Mouse (Mus musculus) frontal cortex, adult (tissue): ENCODE data around the gene Arhgap27.
"Not testable (repeated sequence)": the region's sequence is repeated elsewhere in the genome, so short reads cannot be mapped to it uniquely, and the experiment has no call there.

Experiments used
- ATAC-seq: cut with Nextera tagmentation; 2 replicates; pipeline ENCODE4 v1.9.2; 2017; ENCODE audit warnings: mild to moderate bottlenecking, moderate library complexity, mixed read lengths; ENCODE audit not compliant: low TSS enrichment

Gene Arhgap27

GRCm38 (mm10) chr11:103304525-103304924, 59.0 kb downstream of the Arhgap27 start:
- no peak for ATAC-seq

GRCm38 (mm10) chr11:103294772-103295171, 68.7 kb downstream of the Arhgap27 start:
- no peak for ATAC-seq

GRCm38 (mm10) chr11:103294066-103294465, 69.4 kb downstream of the Arhgap27 start:
- no peak for ATAC-seq

GRCm38 (mm10) chr11:103292890-103293287, 70.6 kb downstream of the Arhgap27 start:
- no peak for ATAC-seq

GRCm38 (mm10) chr11:103292152-103292889, 71.2 kb downstream of the Arhgap27 start:
- no peak for ATAC-seq

GRCm38 (mm10) chr11:103290841-103291240, 72.7 kb downstream of the Arhgap27 start:
- not testable (repeated sequence) for ATAC-seq

- ATAC-seq, result no peak
Observed at GRCm38 (mm10) chr11:103288291-103288963, 75.1 kb downstream of the Arhgap27 start.

GRCm38 (mm10) chr11:103286910-103287309, 76.6 kb downstream of the Arhgap27 start:
- no peak for ATAC-seq

GRCm38 (mm10) chr11:103285951-103286350, 77.5 kb downstream of the Arhgap27 start:
- no peak for ATAC-seq

- ATAC-seq, result no peak
Observed at GRCm38 (mm10) chr11:103285276-103285675, 78.2 kb downstream of the Arhgap27 start.

- ATAC-seq, result no peak
Observed at GRCm38 (mm10) chr11:103281784-103282183, 81.7 kb downstream of the Arhgap27 start.
